Mouse (Mus musculus) urinary bladder, postnatal 25 days (tissue): ENCODE data around the gene Lrfn3.

Experiments
- DNase-seq: peaks from one replicate; pipeline ENCODE4 v3.0.0; 2022; ENCODE audit warnings: low spot score

Gene Lrfn3

DNA sequence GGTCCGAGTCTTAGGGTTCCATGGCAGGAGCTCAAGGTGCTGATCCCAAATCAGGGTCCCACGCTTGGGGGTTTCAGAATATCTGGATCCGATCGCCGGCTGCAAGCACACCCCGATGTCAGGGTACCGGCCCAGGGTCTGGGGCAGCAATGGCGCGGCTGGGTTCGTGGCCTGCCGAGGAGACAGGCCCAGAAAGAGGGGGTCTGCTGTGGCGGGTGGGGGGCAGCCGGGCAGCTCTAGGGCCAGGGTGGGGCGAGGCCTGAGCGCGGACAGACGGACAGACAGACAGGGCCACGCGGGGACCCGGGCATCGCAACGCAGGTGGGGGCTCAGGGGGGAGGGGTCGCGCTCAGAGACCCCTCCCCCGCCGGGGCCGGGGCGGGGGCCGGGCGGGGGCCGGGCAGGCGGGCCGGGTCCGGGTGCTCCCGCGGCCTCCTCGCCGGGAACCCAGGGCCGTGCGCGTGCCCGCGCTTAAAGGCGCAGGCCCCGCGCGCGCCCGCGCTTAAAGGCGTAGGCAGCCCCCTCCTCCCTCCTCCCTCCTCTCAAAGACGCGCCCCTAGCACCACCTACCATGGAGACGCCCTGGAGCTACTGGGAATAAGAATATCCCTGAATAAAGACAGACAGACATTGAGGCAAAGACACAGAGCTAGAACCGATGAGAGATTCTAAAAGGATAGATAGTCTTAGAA, at the start of gene Lrfn3:
Gene Lrfn3 (minus strand): TSS at position 121 of the 692 bp plus-strand sequence.
- no peak for DNase-seq

DNA sequence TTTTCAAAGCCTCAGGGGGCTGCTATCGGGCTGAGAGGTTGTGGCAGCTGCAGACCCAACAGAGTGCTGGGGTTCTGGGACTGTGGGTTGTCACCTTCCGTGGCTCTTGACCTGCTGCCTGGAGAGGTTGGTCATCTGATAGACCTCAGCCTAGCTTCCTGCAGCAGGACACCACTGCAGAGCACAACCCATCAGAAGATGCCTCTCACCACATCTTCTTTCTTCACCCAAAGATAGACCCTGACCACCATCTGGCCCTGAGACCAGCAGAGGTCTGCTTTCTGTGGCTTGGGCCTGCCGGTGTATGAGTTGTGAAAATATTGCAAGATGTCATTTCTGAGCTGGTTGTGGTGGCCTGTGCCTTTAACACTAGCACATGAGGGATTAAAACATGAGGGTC, 48.5 kb upstream of the Lrfn3 start:
- DNase-seq = no peak

DNA sequence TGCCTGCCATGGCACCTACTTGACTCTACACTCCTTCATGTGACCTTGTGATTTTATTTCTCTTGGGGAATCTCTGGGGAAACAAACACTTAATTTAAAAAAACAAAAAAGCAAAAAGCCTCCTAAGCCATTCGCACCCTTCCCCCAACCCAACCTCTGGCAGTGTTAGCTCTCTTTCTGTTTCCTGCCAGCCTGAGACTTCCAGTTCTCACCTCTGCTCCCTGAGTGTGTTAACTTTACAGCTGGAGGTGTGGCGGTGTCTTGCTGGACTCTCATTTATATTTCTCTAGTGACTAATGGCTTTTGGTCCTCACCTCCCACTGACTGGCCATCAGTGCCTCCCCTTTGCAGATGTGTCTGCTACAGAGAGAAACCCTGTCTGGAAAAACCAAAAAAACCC, 47.2 kb upstream of the Lrfn3 start:
- DNase-seq = no peak

DNA sequence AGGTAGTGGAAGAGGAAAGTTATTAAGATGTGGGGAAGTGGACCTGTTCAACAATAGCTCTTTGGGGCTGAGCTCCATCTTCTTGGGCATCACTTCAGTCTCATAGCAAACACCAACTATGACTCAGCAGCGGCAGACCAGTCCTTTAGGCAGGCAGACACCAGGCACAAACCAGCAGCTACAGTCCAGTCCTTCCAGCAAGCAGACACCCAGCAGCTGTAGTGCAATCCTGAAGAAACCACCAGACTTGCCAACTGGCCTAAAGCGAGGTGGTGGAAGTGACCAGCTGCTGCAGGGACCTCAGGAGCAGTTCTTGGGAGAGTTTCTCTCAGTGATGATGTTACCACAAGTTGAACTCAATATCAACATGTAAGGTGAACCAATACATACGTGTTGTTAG, 46.1 kb upstream of the Lrfn3 start:
- no peak for DNase-seq

DNA sequence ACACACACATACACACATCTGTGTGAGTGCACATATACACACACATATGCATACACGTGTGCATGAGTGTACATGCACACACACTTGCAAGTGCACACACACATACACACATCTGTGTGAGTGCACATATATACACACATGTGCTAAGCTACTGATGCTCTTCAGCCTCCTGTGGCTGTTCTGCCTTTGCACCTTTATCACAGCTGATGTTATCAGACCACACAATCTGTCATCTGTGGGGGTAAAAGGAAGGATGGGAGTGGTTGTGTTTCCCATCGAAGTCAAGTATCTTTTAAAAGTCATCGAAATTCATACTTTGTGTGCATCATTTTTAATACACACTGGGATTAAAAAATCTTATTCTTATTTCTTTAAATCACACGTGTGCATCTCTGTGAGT, 39.8 kb upstream of the Lrfn3 start:
- no peak for DNase-seq

DNA sequence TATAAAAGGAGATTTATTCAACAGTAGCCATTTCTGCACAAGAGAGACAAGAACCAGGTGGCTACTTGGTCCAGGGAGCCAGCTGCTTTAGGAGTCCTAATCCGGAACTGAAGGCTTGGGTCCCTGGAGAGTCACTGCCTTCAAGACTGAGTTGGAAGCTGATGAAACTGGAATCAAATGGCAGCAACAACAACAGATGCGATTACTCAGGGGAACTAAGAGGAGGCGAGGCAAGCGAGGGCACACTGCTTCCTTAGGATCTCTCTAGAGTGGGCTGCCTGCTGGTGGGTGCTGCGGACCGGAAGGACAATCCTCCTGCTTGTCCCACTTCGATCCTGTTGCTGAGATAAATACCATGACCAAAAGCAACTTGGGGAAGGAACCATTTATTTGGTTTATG, 37.1 kb upstream of the Lrfn3 start:
- DNase-seq = no peak

DNA sequence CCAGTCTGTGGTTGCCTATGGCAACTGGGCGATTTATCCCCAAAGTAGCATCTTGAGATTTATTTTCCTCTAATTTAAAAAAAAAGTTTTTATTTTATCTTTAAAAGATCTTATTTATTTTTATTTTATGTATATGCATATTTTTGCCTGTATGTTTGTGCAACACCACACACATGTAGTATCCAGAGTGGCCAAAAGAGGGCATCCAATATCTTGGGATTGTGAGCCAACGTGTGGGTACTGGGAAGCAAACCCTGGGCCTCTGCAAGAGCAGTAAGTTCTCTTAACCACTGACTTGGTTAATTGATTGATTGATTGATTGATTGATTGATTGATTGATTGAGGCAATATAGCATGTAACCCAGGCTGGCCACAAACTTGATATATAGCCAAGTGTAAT, 32.3 kb upstream of the Lrfn3 start:
- no peak for DNase-seq

DNA sequence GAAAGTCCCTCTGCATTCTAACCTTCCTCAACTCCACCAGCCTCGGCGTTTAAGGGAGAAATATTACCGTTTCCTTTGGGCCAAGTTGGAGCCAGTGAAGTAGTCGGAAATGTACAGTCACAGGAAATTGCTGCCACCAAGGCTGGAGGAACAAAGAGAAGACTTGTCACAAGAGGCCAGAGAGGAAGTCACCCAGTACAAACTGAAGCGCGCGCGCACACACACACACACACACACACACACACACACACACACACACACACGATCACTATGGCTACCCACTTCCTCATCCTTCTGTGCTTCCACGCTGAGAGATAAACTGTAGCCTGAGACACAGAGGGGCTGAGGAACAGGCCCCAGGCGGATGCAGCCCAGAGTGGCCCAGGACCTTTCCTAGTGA, 31.8 kb upstream of the Lrfn3 start:
- no peak for DNase-seq

DNA sequence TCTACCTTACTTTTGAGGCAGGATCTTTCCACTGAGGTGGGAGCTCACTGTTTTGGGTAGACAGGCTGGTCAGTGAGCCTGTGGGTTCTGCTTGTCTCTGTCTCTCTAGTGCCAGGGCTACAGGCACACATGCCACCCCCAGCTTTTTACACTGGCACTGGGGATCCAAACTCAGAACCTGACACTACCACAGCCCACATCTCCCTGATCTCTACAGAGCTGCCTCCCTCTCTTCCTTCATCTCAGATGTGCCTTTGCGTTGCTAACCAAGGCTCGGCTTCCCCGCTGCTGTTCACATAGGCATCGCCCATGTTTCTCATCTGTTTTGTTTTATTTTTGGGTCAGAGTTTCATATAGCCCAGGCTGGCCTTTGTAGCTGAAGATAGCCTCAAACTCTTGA, 31.1 kb upstream of the Lrfn3 start:
- DNase-seq = no peak

DNA sequence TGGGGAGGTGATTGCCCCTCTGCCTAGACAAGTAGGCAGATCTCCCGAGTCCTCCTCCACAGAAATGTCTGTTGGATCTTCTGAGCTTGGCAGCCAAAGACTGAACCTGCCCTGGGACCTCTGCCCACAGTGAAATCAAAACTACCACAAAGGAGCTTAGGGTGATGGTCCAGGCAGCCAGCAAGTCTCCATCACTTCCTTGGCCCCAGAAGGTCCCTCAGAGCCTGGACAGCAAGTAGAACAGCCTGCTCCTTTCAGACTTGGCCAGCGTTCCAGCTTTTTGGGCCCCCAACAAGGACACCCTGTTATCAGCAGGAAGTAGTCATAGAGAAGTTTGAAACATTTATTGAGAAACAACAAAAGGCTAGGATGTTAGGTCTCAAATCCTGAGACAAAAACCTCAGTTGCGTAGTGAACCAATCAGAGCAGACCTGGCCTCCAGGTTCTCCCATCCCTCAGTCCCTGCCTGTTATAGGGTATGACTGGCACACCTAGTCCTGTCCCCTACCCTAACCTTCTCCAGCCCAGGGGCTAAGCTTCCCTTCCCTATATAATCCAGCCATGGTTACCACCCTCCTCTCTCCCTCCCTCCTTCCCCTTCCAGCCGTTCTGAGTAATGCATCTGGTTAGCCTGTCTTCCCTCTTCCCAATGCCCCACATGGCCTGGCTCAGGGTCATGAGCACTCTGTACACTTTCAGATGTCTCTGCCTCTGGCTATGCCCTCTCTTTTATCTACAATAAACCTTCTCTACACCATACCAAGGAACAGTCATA, 30.4 kb upstream of the Lrfn3 start:
- no peak for DNase-seq

DNA sequence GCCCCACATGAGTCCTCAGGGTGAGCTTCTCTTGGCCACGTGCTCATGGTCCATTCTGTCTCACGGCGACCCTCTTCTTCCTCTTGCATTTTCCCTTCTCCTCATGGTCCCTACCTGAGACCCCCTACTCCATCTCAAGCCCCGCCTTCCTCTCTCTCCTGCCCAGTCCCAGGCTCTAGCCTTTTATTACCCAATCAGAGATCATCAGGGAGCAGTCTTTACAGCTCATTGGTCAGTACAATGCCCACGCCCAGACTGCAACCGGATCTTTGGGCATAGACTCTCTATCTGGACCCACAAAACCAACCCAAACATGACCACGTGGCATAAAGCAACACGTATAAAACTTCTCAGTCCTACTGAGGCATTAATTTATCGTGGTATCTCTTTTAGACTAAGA, 21.5 kb upstream of the Lrfn3 start:
- DNase-seq = no peak

DNA sequence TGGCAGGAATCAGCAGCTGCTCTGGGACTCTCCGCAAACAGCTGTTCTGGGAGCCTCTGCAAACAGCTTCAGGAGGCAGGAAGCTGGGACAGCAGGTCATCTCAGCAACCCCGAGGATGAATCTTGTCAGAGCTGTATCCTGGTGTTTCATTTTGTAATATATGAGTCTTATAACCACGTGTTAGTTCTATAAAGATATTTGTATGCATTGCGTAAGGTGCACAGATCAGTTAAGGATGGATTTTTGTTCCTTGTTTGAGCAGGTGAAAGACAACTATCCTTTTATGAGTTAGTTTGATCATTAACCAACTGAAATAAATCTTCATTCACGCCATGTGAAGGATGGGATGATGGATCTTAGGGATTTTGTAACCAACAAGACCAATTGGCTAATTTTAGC, 17.5 kb upstream of the Lrfn3 start:
- DNase-seq = no peak

DNA sequence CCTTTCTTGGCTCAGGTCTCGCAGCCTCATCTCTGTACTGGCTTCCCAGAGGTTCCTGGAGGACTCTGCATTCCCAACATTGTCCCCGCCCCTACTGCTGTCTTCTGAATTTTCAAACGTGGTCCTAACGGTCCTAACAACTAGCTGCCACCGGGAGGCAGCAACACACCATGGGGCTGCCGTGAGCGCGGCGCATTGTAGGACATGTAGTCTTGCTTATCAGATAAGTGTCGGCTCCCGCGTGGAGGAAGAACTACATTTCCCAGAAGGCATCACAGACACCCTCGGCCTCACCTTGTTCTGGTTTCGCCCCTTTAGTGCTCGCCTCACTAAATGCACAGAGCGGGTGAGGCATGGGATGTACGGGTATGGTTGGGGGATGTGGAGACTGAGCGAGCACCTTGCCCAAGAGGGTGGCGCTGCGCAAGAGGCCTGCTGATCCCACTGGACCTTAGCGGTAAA, 11.0 kb upstream of the Lrfn3 start:
- DNase-seq = peak; percentile 74

DNA sequence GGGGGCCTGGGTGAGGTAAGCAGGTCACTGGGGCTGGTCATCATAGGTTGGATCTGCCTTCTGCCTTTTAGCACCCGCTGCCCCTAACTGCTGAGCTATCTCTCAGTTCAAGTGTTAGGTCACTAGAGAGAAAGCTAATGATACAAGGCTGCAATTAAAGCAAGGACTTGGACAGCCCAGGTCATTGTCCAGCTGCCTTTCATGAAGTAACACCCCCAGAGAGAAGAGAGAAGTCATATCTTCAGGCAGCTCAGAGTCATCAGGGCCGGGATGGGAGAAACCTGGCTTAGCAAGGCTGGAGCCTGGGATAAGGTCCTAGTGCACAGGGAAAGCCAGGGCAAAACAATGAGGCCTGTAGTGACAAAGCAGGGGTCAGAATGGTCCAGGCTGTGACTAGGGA, 4.9 kb upstream of the Lrfn3 start:
- no peak for DNase-seq

DNA sequence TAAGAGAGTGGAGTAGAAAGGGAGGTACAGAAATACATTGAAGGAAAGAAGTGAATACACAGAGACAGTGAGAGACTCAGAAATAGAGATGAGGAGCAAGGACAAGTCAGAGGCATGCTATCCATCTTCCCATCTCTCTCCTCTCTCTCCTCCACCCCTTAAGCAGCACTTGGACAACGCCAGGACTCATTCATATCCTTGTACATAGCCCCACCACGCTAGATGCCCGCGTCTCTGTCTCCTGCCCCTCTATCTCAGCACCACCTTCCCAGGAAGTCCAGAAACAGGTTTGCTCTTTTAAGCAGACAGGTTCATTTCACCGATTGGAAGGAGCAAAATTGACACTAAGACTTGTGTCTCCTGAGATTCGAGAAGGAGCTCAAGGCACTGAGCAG, 769 bp upstream of the Lrfn3 start:
- no peak for DNase-seq

DNA sequence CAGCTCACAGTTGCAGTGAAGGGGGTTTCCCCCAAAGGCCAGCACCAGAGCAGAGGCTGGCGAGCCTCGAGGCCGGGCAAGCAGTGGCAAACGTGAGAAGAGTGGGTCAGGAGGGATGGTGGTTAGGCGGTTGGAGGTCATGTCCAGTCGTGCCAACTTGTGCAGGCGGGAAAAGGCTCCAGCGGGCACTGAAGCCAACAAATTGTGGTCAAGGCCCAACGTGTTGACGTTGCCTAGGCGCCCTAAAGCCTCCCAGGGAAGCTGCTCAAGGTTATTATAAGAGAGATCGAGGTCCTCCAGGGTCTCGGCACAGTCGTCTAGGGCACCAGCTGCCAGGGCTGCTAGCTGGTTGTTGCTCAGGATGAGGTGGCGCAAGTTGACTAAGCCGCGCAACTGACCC, 2.5 kb downstream of the Lrfn3 start:
- DNase-seq = no peak

DNA sequence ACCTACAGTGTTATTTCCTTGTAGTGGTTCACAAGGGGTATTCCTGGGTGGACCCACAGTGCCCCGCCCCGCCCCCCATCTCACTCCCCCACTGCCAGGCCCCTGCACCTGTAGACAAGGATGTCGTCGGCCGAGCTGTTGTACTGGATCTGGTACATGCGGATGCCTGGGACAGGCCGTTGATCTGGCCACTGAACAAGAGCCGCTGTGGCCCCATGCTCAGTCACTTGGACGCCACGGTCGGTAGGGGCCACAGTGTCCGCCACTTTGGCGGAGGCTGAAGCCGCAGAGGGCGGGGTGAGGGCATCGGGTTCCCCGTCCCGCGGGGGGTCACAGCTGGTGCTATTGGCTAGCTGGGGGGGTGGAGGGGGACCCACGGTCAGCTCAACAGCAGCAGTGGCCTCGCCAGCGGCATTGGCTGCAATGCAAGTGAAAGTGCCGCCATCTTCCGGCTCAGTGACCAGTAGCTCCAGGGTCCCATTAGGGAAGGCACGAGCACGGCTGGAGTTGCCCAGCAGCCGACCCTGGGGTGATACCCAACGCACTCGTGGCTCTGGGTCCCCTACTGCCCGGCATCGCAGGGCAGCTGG, 3.2 kb downstream of the Lrfn3 start:
- DNase-seq = no peak

DNA sequence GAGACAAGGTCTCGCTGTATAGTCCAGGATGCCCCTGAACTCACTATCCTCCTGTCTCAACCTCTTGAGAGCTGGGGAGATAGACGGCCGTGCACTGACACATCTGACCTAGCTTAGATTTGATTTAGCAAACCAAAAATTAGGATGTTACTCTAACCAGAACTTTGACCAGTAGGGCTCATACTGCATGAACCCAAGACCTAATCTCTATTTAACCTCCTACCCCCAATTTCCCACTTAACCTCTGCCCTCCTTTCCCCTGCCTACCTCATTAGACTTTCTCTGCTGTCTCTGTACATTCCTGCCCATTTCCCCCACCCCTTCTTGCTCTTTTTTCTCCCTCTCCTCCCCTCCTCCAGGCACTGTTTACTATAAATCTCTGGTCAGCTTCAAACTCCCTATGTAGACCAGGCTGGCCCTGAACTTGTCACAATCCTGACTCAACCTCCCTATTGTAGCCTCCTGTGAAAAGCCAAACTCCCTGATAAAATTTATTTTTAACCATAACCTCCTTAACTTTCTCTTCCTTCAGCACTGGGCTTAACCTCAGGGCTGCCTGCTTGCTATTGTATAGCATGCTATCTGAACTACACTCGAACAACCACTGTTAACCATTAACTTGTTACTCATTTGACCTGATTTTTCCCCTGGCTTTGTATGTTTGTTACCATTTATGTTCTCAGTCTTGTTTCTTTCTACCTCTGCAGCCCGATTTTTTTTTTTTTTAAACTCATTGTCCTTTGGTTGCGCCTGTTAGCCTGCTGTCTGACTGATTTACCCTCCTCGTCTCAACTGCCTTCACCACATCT, 4.0 kb downstream of the Lrfn3 start:
- DNase-seq = no peak

DNA sequence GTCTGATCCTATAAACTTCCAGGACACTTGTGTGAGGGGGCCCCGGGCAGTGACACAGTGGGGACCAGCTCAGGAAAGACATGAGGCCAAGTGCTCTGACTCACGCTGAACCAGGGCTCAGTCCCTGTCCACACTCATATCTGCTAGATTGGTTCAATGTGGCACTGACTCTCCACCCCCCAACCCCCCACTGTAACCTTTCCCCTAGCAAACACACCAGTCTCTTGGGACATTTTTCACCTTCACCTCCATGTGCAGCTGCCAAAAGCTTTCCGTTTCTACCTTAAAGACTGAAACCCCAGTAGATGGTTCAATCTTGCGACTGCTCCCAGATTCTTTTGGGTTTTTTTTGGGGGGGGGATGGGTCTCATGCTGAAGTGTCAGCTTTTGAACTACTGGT, 8.5 kb downstream of the Lrfn3 start:
- DNase-seq = no peak

DNA sequence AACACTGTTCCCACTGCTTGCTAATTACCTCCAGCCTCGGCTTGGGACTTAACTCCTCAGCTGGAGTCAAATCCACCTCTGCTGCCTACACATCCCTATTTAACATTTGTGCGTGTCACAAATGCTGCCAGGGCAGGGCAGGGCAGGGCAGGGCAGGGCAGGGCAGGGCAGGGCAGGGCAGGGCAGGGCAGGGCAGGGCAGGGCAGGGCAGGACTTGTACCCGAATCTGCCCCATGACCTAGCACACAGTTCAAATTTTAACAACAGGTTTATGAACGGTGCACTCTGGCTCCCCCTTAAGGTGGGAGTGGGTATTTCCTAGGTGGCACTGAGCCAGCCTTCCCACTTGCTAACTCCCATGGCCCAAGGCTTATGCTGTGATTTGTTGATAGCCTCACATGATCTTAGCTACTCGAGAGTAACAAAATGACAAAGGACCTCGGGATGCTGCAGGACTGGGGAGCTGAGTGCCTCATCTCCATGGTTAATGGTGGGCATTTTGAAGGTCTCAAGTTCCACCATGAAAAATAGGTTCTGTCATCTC, 9.2 kb downstream of the Lrfn3 start:
- DNase-seq = peak; percentile 73

DNA sequence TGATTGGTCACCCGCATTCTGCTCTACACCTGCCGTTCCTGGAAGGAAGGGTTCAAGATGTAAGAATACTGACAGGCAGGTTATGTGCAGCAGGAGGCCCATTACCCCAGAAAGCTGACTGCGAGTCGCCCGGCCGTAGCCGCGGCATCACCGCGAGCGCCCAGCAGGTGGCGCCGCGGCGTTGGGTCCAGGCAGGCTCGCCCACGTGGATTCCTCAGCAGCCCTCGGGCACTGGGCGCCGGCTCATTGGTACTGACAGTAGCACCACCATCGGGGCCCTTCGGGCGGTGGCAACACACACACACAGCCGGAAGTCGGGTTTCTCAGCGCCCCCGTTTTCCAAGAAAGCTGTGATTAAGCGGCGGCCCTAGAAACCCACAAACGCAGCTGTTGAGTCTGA, 14.7 kb downstream of the Lrfn3 start:
- DNase-seq = peak; percentile 59
